Mouse (Mus musculus): ENCODE measurements at regions not wholly inside any gene's neighbourhood (a gene's known extent, or its start where the extent isn't known, plus 50 kb on each side); places are given as distances from the start of the nearest gene placed in this dataset.

DNA sequence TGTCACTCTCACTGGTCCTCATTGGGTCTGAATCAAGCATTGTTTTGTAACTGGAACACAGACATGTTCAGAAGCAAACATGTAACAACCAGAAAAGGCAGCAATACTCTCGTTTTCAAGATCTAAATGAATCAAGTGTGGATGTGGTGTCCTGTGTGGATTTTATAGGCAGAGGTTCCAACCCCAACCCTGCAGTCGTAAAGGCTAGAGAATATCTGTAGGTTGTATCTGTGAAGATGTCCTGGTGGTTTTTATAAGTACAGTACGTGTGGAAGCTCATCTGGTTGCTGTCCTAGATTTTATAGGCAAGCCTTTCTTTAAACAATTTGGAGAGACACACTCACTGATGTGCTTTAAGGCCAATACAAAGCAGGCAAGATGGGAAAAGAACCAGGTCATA lies 518.8 kb upstream of the Atp11b start:
- no peak for DNase-seq (ENCODE audit: low read depth, low spot score)

DNA sequence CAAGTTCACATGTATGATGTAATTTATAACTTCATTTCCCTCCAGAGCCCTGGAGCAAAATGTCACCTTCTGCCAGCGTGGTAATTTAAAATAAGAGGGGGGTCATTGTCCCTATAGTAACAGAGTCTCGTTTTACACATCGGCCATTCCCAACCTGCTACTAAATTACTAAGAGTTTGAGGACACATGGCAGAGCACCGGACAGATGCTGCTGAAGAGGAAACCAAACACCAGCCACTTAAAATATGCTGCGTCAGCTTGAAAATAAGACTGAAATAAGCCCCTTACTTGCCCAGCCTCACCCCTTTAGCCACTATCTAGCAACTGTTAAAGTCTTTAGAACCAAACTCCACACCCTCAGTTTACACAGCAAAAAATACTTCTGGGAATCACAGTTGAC lies 518.1 kb upstream of the Atp11b start:
- DNase-seq (ENCODE audit: low read depth, low spot score) = no peak

DNA sequence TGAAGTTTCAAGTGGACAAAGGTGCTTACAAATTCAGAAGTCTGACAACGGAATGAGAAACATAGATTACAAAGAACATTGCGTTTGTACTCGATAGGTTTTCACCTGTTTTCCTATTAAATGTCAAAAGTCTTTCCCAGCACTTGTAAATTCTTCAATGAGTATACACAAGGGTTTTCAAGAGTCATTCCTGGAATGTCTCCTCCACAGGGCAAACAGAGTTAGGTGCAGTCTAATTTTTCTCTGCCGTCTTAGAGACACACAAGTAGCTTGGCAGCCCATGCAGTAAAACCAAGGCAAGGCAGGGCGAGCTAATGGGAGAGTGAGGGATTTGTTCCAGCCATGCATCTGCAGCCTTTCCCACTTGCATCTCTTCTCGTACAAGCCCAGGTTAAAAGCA lies 516.6 kb upstream of the Atp11b start:
- no peak for DNase-seq (ENCODE audit: low read depth, low spot score)

DNA sequence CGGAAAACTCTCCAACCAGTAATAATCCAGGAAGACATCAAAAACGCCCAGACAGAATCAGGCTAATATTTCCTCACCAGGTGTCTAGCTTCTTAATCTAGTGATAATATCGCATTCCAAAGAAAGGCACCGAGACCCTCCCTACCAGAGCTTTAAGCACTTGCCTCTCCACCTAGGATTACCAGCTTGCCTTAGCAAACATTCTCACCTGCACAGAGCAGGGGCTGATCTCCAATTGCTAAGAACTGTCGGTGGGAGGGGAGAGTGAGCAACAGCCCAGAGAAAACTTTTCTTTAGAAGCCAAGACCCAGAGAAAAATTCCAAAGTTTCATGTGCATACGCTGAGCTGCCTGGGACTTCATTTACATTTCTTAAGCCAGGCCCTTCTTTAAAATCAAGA lies 511.6 kb upstream of the Atp11b start:
- no peak for DNase-seq (ENCODE audit: low read depth, low spot score)

DNA sequence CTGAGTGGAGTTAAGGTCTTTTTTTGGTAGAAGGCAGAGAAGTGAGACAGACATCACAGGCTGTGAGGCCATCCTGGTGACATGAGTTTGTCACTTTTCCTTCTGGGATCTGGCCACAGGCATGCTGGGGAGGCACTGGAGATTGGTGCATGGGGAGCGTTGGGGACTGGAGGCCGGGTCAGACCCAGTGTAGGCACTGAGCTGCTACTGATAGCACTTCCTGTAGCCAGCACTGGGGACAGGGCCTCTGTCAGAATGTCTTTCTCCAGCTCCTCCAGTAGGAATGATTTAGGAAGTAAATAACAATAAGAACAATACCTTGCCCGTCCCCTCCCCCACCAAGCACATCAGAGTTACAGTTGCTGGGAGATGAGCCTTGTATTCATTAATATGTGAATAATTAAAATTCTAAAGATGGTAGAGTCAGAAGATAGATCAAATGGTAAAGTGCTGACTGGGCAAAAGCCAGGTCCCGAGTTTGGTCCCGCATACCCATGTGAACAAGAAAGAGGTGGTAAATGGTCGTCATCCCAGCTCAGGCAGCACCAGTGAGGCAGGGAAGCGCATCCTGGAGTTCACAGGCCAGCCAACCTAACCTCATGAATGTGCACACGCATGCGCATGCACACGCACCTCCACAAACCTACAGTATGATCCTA lies 510.9 kb upstream of the Atp11b start:
- no peak for DNase-seq (ENCODE audit: low read depth, low spot score)

DNA sequence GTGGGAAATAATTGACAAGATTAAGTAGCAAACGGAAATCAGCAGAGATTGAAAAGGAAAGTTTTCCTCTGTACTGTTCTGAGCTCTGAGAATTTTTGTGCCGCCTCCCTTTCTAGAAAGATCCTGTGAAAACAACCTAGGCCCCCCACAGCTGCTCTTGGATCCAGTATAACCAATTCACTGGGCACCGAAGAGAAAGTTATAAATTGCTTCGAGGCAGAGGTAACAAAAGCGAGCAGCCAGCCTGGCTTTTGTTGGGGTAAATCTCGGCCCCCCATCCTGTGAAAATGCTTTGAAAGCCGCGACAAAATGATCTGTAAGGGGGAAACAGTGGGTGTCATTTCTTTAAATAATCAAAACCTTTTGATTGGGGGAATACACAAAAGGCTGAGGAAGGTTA lies 508.9 kb upstream of the Atp11b start:
- no peak for DNase-seq (ENCODE audit: low read depth, low spot score)

DNA sequence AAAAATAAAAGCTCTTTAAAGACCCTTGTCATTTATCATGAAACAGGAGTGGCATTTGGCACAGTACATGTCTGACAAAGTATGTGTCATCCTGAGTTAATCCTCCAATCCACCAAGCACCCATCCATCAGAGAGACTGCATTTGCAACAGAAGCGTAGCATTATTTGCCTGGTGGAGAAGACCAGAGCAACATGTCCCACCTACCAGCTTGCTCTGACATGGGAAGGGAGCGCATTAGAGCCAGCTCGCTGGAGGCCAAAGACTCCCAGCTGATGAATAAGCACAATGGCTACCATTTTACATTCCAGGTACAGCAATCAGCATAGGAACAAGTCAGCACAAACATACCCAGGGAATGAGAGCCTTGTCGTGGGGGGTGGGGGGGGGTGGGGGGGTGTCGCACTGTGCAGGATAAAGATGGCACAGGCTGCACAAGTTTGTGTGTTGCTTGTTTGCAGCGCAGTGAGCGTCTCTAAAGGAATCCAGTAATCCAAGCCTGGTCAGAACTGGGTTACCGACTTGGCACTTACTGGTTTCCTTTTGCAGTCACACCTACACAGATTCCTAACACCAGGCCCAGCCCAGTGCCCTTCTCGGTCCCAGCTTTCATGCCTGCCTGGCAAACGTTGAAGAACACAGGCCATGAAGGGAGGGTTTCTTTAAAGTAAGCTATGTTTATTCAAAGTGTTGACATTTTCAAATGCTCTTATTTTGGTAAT lies 507.8 kb upstream of the Atp11b start:
- DNase-seq (ENCODE audit: low read depth, low spot score) = no peak

DNA sequence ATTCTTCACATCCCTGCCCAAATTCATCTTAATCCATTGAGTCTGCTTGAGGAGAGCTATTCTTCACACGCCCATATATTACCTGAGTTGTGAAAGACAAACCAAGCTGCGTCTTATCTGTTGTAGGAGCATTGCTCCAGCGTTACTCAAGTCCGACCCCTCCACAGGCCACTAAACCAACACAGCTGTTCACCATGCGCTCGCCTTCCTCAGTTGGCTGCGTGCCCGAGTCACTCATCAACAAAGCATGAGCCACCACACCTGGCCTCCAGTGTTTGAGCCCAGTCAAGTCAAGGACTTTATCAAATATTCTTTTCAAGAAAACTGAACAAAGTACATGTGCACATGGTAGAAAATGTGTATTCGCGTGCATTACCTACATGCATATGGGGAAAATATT lies 504.7 kb upstream of the Atp11b start:
- DNase-seq (ENCODE audit: low read depth, low spot score) = no peak

DNA sequence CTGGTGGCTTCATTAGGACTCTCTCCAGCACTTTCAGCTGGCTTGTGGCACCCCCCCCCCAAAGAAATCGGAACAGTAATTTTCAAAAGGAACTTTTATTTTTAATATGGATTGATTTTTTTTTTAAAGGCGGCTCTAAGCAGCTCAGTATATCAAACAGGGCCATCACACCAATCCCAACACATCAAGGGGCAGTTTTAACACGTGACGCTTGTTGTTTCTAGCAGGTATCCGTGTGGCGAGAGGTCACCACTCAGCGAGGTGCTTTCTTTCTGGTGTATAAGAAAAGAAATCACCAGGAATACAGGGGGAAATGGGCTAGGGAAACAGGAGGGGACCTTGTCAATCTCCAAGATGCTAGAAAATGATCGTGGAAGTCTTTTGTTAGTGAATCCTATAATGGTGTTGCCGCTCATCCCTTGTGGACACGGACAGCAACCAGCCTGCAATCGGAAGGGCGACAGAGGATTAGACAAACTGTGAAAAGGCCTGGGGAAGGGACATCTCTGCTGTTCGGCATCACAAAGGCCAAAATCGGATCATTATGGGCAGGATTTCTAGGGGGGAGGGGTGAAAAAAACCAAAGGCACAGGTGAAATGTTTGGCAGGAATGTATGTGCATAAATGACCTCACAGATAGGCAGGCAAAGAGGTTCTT lies 503.7 kb upstream of the Atp11b start:
- DNase-seq (ENCODE audit: low read depth, low spot score) = no peak

DNA sequence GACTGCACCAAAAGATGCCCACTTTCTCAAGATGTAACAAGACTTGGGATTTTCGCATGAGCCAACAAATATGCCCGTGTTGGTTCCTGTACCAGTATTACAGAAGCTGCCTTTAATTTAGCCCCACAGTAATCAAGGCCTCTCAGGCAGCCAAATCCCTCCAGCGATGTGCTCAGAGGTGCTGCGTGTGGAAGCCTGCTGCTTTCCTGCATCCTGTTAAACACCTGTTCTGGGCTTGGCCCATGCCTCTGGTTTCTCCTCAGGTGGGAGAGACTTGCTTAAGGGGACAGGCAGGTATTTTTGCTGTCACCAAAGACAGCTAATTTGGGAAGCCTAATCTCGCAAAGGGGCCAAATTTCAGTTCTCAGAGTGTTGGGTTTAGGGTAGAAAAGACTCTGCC lies 500.0 kb upstream of the Atp11b start:
- no peak for DNase-seq (ENCODE audit: low read depth, low spot score)

DNA sequence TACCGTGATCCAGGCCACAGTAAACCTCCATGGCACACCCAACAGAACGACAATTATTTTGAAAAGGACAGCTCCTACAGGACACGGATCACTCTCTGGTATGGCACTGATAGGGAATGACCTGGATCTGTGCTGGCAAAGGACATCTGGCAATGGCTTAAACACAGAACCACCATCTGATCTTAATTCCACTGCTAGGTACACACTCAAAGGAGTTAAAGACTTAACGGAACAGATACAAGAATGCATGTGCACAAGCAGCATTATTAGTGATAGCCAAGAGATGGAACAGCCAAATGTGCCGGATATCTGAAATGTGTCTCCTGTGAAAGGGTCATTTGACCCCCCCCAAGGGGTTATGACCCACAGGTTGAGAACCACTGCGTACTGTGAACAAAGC lies 493.0 kb upstream of the Atp11b start:
- DNase-seq (ENCODE audit: low read depth, low spot score) = no peak

DNA sequence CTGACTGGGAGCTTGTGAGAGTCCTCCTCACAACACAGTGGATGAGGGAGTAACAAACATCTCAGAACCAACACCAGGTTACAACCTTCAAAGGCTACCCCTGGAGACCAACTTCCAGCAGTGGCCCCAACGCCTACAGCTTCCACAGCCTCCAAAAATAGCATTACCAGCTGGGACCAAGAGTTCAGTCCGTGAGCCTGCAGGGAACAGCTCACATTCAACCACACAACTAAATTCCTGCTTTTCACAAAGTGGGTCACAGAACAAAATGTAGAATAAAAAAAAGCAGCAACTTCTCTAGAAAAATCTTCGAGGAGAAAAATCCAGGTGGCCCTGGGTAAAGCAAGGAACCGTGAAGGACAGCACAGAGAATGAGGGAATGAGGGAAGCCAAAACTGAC lies 485.0 kb upstream of the Atp11b start:
- DNase-seq (ENCODE audit: low read depth, low spot score) = no peak

DNA sequence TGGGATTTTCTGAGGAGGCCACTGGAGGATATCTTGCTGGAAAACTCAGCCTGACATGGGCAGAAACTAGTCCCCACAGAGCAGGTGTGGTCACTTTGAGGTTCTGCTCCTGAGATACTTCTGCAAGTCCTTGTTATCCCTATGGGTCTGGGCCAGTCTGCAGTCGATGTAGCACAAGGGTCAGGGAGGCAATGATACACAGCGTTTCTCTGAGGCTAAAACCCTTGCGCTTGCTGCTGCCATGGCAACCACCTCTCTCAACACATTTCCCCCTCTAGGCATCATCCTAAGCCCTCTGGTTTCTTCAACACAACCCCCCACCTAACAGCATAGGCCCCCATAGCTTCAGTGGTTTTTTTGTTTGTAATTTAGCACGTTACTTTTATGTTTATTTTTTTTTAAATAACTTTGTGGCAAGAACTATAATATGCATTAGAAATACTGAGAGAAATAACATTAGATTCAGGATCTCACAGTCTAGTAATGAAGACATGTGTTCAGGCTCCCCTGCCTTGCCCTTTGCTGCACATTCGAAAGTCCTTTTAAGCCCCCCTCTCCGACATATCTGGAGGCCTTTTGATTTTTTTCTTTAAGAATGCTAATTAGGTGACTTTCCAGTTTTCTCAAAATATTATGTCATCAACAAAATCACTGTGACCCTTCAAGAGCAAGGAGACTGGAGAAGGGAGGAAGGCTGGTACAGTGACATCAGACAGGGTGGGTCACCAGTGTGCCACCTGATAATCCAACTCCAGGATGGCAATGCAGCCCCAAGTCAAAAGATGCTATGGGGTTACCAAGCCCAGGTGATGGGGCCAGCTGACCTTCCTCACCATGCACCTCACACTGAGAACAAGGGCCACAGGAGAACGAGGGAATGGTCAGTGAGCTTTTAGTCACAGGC lies 483.7 kb upstream of the Atp11b start:
- no peak for DNase-seq (ENCODE audit: low read depth, low spot score)

DNA sequence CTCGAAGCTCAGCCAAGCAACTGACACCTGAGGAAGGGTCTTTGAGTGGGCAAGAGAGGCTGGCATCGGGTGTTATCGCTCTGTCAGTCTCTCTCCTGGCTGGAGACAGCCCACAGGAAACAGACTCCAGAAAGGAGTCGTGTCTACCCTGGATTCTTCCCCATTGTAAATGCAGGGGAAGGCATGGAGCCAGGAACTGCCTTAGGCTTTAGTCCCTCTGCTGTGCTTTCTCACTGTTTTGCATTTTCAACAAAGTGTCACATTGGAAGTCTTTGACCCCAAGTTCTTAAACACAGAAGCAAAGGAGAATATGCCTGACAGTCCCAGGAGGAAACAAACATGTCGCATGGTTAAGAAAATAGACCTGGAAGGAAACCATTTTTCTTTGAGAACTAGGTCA lies 480.4 kb upstream of the Atp11b start:
- no peak for DNase-seq (ENCODE audit: low read depth, low spot score)

DNA sequence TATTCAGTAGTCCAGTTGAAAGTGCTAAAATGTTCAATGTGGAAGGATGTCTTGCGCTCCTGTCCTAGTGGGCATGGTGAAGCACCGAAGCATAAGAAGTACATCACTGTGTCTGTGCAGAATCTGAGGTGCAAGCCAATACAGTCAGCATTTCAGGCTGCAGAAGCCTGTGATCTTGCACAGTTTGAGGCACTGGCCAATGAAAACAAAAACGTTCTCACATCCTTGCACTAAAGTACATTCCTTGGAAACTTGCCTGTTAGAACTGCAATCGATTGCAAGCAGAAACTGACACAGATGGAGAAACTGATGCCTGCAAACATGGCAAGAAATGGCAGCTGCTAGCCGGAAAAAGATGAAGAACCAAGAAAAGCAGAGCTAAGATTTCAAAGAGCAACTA lies 472.9 kb upstream of the Atp11b start:
- DNase-seq (ENCODE audit: low read depth, low spot score) = no peak

DNA sequence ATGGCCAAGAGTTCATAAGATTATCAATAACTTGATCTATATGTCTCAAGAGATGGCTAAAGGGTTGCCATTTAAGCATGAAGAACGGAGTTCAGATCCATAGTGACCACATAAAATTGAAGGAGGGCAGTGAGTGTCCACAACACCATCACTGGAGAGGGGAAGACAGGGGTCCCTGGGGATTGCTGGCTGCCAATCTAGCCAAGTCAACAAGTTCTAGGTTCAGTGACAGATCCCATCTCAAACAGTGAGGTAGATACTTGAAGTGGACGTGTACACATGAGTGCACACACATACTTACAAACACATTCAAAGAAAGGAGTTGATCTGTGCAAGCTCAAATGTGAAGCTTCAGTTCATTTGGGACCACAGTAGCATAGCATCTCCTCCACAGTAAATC lies 471.8 kb upstream of the Atp11b start:
- no peak for DNase-seq (ENCODE audit: low read depth, low spot score)

DNA sequence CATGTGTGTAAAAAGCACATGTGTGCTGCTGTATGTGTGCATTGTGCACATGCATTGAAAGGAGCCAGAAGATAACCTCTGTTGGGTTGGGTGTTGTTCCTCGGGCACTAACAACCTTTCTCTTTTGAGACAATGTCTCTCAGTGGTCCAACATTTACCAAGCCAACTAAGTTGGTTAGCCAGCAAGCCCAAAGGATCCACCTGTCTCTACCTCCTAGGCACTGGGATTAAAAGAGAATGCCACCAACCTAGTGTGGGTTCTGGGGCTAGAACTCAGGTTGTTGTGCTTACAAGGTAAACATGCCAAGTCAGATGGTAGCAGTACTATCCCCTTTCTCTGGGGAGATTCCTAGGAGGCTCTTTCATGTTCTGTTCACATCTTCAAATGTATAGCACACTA lies 459.1 kb upstream of the Atp11b start:
- DNase-seq (ENCODE audit: low read depth, low spot score) = no peak

DNA sequence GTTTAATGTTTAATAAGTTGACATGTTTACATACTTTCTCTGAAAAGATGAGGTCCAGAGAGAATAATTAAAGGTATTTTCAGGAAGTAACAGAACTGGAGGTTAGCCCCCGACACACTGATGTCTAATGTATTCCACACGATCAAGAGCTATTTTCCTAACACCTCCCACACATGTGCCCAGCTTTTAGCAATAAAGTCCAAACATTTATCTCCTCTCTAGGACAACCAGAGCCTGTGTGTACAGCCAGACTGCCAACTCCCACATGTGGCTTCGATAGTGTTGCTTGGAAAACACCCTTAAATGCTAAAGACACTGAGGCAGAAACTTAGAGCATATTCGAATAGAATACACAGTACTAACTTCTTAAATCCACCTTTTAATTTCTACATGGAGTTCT lies 458.2 kb upstream of the Atp11b start:
- DNase-seq (ENCODE audit: low read depth, low spot score) = no peak

DNA sequence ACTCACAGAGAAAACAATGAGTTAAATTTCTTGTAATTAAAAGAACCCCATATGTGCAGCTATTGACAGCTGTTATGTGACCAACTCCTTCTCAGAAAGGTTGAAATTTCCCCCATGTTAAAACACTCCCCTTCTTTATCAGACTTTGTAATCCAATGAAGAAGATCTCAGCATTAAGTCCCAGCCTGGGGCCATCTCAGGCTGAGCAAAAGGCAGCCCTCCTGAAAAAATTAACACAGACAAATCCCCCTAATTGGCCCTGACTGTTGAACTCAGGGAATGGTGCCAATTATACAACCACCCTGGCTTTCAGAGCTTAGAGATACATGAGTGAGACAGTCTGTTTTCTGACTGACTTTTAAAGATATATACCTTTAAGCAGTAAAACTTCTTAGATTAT lies 454.9 kb upstream of the Atp11b start:
- no peak for DNase-seq (ENCODE audit: low read depth, low spot score)

DNA sequence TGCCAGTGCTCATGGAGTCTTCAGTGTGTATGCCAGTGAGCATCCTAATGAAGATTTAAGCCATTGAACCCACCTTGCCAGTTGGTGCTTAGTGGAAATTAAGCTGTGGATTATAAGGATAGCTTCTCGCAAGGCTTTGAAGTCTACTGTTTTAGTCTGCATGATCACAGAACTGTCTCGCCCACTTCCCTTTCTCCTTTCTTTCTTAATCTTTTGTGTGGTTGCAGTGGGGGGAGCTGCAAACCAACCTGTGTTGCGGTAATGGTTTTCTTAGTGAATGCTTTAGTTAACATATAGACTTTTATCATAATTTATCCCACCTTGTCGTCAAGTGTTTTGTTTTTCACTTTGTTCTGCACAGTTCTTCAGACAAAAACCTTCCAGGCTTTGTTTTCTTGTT lies 447.9 kb upstream of the Atp11b start:
- DNase-seq (ENCODE audit: low read depth, low spot score) = peak; percentile 48

DNA sequence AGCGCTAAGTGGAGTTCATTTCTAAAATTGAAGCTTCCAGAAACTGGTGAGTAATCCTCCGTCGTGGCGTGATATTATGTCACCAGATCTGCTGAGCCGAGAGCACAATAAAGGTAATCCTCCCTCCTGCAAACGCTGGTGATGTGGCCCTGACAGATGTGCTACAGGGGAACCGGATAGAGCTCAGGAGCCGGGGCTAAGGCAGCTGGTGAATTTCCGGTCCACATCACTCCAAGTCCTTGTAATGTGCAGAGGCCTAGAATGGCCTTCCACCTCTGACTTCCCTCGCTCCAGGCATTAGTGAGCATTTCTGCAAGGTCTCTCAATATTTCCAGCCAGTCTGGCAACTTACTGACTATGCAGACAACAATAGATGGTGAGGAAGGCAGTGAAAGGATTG lies 439.7 kb upstream of the Atp11b start:
- DNase-seq (ENCODE audit: low read depth, low spot score) = no peak

DNA sequence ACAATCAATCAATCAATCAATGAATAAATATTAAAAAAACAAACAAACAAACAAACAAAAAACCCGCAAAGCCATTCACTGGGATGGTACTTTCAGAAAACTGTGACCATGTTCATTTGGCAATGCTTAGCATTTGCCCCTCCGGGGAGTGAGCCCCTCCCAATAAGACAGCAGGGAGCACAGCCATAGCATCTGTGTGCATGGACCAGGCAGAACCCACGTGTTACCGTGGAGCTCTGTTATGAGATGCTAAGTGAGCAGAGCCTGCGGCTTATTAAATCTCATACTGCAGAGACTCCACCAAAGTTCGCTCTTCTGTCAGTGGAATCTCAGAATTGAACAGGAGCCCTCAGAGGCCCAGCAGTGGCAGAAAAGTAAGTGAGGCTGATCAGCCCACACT lies 438.7 kb upstream of the Atp11b start:
- DNase-seq (ENCODE audit: low read depth, low spot score) = no peak
